Mouse (Mus musculus) T-helper 17 cell (primary cell): ENCODE results near the gene Btbd16.

Source experiments
- in situ Hi-C, 2 experiments: fragments of 300-600 bp; cut with MboI, MseI; formaldehyde crosslinking; loops; 1 replicate in 1 of 2; 2 replicates in 1 of 2; pipeline ENCODE4 v1.15.1; 2025; ENCODE audit warnings: high pct_unique_total_duplicates in 2 of 2

The Btbd16 gene

DNA sequence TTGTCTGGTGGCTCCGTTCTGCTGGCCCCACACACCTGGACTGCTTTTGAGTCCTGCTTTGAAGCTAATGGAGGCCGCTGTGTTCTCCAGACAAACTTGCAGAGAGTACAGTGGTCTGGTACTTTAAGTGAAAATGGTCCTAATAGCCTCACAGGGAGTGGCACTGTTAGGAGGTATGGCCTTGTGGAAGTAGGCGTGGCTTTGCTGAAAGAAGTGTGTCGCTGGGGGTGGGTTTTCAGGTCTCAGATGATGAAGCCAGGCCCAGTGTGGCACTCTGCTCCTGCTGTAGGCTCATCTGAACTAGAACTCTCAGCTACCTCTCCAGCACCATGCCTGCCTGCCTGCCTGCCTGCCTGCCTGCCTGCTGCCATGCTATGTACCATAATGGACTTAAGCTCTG, 5.7 kb upstream of the Btbd16 start:
- in situ Hi-C loops, result no loop called here

DNA sequence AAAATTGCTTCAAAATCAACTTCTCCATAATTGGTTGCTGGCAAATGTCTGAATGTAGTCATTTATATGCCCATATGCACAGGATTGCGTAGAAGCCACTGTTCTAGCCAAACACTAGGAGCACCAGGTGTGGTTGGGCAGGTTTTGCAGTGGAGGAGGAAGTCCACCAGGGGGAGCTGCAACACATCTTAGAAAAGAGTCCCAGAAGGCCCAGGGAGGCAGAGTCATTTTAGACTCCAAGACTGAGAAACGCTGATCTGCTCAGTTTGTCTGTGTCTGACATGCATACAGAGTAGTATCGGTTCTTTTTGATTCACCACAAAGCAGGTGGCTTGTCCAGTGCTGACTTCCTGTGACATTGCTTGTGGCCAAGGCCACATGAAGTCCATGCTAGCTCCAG, 3.2 kb upstream of the Btbd16 start:
- in situ Hi-C loops, result loop anchor here (5.0 kb wide), 3 partner anchors 87 to 147 kb away; no protein-coding TSS in a partner anchor

DNA sequence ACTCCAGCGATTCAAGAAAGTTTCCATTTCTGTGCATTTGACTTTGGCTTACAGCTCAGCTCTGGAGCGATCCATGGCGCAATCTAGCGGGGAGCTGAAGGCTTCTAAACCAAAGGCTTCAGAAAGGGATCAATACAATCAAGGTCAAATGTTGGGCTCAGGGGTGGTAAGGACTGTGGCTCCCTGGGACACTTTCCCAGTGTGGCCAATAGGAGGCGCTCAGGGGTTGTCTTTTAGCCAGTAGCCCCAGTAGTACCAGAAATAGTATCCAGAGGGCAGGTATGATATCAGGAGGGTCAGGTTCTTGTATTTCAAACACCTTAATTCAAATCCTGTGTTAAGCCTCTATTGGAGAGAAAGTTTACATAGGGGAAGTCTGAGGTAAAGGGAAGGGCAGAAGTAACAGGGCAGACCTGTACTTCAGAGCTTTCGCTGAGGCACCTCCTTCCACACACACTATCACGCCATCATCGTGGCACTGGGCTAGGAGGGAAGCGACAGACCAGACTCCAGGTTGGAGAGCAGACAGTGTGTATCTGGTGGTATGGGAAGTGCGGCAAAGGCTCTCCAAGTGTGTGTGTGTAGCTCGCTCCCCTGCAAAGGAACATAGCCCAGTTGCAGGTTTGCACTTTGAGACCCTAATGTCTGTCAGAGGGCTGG, 568 bp upstream of the Btbd16 start:
- in situ Hi-C loops, result loop anchor here (5.0 kb wide), 3 partner anchors 84 to 144 kb away; no protein-coding TSS in a partner anchor

DNA sequence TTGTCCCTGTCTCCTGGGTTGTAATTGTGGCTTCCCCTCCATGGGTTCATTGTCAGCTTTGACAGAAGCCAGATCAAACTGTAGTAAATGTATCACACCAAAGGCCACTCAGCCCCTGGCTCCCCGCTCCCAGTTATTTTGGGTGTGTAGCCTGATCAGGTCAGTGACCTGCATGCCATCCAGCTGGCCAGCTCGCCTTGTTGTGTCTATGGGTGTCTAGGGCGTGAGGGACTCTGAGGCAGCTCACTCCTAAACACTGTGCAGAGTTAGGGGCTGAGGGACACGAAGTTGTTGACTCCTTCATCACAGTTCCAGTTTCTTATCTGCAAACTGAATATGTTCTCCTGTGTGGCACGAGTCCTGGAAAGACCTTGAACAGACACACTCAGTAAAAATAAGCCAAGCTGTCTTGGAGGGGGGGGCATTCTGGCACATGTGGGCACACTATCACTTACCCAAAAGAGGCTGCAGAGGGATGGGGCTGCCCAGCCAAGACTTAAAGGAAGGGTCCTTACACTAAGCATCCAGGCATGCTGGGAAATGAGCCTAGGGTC, 7.1 kb downstream of the Btbd16 start:
- in situ Hi-C loops, result loop anchor here in 1 of 2 experiments (5.0 kb wide), 1 partner anchor 261 kb away; no protein-coding TSS in a partner anchor

DNA sequence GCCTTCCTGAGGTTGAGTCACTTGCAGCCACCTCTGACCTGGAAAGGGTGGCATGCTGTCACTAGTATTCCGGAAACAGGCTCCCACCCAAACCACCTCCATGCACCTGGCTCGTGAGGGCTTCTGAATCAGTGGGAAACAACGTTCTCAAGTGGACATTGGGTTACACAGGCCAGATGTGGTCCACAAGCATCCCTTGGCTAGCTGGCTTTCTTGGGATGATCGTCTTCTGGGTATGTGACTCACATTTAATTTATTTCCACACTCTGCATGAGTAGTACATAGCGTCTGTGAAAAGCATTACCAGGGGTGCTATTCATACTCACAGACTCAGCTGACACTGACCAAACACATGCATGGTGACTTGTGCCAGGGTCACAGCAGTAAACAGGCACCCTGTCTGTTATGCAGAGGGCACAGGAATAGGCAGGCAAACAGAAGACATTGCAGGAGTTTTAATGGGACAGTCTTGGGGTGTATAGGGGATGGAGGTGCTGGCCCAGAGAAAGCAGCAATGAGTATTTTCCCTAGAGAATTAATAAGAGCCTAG, 8.7 kb downstream of the Btbd16 start:
- in situ Hi-C loops, result loop anchor here in 1 of 2 experiments (5.0 kb wide), 1 partner anchor 260 kb away; no protein-coding TSS in a partner anchor

DNA sequence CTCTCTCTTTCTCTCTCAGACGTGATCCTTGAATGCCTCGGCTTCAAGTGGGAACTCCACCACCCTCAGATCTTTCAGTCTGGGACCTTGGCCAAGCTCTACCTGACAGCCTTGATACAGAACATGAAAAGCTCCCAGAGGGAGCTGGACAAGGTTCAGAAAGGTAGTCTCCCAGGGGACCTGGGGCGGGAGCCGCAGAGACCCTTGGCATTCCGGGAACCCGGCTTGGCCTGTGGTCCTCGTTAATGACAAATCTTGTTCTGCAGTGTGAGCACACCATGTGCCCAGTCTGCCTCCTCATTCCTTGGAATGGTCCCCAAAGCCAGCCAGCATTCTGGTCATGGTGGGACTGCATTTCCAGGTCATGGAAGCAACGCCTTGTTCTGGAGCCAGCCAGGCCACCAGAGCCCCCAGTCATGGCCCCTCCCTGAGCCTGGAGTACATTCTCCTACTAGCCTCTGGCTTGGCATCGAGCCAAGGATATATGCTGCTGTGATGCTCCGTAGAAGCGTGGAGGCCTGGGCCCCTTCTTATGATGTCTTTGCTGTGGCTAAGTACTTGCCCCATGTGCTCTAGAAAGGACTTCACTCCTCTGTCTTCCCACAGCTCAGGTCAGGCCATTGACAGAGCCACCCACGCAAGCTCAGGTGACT, 12.2 kb downstream of the Btbd16 start:
- in situ Hi-C loops, result loop anchor here in 1 of 2 experiments (5.0 kb wide), 1 partner anchor 276 kb away; no protein-coding TSS in a partner anchor

DNA sequence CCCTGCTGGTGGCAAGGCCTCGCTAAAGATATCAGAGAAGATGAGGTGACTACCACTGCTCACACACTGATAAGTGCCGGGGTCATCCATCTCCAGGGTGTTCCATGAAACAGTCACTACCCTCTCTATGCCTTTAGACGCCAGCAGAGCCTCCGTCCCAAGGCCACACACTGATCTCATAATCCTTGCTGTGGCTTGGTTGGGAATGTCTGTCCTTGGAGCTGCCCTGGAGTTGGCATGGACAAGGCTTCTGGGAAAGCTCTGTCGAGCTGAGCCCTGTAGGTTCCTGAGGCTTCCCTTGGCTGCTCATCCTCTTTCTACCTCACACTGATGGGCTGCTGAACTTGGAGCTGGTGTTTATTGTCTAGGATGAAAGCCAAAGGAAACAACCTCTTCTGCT, 12.8 kb downstream of the Btbd16 start:
- in situ Hi-C loops, result loop anchor here in 1 of 2 experiments (5.0 kb wide), 1 partner anchor 276 kb away; no protein-coding TSS in a partner anchor

DNA sequence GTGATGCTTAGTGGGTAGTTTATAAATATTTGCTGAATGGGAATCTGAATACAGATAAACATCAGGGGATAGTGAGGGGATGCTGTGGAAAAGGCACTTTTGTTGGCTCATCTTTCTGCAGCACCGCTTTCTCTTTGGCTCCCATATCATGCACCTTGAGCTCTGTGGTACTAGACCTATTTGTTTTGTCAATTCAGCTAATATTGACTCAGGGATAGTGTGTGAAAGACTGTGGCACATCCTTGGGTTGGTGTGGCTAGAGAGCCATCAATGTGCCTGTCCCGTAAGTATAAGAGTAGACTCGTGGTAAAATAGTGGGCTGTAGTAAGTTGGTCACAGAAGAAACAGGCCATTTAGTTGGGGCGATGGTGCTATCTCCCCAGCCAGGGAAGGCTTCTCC, 13.7 kb downstream of the Btbd16 start:
- in situ Hi-C loops, result loop anchor here in 1 of 2 experiments (5.0 kb wide), 1 partner anchor 275 kb away; no protein-coding TSS in a partner anchor

DNA sequence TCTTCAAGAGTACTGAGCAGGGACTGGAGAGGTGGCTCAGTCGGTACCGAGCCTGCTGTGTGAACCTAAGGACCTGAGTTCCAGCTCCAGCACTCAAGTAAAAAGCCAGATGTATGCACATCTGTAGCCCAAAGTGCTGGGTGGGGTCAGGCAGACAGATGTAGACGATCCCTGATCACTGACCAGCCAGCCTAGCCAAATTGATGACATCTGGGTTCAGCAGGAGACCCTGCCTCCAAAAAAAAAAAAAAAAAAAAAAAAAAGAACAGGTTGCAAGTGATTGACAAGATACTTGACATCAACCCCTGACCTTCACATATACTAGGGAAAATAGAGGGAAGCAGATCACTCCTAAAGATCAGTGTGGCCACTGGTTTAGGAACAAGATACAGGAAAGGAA, 15.1 kb downstream of the Btbd16 start:
- in situ Hi-C loops, result loop anchor here in 1 of 2 experiments (5.0 kb wide), 1 partner anchor 273 kb away; no protein-coding TSS in a partner anchor

DNA sequence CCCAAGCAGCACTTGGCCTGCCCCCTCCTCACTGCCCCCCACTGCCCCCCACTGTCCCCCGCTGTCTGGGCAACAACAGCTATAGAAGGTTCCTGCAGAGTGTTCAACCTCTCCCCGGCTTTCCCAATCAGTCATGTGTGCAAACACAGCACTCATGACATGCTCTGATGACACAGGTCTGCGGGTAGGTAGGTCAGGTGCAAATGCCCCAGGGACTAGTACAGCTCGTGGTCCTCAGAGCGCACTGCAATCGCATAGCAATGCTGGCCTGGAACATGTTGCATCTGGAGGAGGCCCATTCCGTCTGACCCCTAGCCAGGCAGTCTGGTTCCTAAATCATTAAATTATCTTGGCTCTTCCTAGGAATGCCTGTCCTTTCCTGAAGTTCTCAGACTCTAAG, 15.6 kb downstream of the Btbd16 start:
- in situ Hi-C loops, result loop anchor here in 1 of 2 experiments (5.0 kb wide), 1 partner anchor 273 kb away; no protein-coding TSS in a partner anchor

DNA sequence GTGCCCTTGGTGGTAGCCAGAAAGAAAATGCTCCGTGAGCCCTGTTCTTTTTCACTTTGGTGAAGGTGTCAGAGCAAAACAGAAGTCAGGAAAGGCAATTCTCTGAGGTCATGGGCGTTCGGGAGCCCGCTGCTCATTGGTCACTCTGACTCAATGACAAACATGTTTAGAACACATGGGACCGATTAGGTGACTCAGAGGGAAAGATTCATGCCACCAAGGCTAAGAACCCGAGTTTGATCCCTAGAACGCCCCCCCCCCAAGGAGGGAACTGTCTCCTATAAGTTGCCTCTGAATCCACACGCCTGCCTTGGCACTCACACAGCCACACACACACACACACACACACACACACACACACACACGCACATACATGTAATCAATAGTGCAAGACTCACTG, 19.8 kb downstream of the Btbd16 start:
- in situ Hi-C loops, result loop anchor here (10.0 kb wide), 2 partner anchors 1019 to 1559 kb away; no protein-coding TSS in a partner anchor

DNA sequence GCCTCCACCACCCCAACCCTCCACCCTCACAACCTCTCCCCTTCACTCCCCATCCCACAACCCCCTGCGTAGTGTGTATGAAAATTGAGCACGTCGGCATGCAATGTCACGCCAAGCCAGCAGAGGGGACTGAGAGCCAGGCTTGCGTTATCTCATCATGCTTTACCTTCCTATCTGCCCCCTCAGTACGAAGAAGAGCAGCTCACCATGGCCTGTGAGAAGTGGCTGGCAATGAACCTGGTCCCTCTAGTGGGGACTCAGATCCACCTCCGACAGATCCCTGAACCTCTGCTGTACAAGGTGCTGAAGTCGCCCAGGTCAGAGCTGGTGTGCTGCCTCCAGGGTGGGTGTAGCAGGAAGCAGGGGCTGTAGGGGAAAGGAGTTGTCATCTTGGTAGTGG, 22.9 kb downstream of the Btbd16 start:
- in situ Hi-C loops, result loop anchor here (10.0 kb wide), 2 partner anchors 1022 to 1562 kb away; no protein-coding TSS in a partner anchor

DNA sequence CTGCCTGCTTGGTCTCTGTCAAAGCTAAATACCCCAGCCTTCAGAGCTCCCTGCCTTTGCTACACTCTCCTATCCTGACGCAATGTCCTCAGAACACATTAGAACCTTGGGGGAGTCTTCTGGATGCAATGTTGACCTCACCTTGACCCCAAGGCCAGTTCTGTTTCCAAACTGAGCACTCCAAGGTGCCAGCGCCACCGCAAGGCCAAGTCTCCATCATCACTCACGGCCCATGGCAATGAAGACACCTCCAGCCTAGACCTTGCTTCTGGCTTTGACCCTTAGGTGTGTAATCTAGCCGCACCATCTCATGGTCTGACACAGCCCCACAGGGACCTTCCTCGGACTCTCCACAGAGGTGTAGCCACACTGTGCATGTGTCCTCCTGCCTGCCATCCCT, 23.7 kb downstream of the Btbd16 start:
- in situ Hi-C loops, result loop anchor here (10.0 kb wide), 2 partner anchors 1023 to 1563 kb away; no protein-coding TSS in a partner anchor

DNA sequence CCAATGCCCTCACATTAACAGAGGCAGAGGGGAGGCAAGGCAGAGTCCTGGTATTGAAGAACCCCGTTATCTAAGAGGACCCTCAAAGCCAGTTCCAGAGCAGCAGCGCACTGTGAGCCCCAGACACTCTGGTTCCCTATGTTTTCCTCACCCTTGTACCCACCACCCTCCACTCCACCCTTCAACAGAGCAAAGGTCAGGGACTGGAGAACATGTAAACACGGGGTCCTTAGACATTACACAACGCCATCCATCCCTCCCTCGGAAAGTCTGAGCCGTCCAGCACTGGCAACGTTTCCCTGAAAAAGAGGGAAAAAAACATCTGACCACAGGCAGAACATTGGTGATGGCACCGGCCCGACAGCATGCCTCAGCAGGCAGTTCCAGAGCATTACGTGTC, 25.5 kb downstream of the Btbd16 start:
- in situ Hi-C loops, result loop anchor here (10.0 kb wide), 2 partner anchors 1025 to 1565 kb away; no protein-coding TSS in a partner anchor

DNA sequence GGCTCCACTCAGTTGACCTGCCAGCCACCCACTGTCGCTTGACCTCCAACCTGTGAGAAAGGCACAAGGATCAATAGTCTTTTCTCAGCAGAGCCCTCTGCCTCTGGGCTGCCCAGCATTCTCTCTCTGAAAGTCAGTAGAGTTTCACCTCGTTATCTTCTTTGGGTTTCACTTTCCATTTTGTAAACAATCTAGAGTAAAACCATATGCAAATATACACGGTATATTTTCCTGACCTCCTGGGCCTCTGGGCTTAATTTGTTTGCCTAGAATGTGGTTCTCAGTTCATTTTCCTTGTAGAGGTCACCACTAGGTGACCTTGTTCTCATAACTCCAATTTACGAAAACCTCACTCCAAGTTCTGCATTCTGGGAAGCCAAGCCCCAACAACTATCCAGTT, 26.8 kb downstream of the Btbd16 start:
- in situ Hi-C loops, result no loop called here

DNA sequence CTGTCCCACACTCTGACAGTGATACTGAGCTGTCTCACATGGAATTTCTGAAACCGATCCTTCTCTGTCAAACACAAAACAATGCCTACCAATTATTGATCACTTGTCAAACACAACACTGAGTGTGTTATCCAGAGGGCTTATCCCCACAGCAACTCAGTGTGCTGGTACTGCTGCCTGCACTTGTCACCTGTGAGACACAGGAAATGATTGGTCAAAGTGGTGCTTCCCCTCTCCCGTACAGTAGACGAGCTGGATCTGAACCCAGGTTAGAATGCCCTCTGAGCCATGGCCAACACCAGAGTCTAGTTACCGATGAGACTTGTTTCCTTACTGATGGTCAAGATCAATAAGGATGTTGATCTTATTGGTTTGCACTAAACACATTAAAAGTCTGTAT, 27.9 kb downstream of the Btbd16 start:
- in situ Hi-C loops, result no loop called here

DNA sequence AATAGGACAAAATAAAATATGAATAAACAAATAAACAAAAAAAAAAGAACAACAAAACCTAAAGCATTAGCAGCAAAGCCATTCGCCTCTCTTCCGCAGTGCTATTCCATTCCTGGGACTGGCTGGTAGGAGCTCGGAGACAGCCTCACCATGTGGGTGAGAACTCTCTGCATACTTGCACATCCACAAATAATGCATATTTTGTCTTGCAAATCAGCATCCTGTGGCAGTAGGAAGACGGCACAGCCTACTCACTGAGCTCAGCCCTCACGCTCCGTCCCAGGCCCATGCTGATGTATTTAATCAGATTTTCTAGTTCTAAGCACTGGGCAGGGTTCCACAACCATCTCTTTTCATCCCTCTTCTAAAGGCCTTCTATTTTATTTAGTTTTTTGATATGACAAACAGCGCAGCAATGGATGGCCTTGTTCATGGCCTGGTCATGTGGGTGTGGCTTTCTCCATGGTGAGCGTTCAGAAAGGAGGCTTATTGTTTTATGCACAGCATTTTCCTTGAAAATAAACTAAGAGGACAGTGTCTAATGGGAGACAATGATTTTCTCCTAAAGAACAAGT, 29.5 kb downstream of the Btbd16 start:
- in situ Hi-C loops, result no loop called here

DNA sequence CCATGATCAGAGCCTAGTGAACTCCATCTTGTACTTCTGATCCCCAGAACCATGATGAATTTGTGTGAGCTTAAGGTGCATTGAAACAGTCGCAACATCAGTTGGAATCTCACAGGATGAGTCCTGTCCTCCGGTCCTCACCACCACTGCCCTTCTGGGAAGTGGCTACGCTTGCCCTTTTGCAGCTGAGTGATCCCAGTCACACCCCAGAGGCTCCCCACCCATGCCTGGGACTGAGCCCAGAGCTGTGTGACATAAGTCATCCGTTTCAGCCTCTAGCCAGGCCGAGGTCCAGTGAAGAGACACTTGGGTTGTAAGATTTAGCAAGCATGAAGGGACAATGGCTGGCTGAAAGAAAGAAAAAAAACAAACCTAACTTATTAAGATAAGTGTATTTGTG, 31.1 kb downstream of the Btbd16 start:
- in situ Hi-C loops, result no loop called here

DNA sequence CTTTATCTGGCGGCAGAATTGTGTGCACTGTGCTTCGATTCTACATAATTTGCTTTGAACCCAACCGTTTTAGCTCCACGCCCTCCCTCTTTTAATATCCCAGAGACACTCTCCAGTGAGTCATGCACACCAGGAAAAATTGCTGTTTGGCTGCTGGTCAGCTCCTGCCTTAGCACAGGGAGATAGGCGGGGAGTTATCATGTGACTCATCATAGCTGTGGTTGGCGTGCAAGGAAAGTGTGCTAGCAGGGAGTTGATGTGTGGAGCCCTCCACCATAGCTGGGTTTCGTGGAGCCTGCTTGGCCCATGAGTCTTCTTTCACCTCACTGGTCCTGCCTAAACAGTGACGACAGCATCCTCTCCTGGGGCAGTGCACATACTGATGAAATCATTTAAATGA, 33.9 kb downstream of the Btbd16 start:
- in situ Hi-C loops, result no loop called here

DNA sequence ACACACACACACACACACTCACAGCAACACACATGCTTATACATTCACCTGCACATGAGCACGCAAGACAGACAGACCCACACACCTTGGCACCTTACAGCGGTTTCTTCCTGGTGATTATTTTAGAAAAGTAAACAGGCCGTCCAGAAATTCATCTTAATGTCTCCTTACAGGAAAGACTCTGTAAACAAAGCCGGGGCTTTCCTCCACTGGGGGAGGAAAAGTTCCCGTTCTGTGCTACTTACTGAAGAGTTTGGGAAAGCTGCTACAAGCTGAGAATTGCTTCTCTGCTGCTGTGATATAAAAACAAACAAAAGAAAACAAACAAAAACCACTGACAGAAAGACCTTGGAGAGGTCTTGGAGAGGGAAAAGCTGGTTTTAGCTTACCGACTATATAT, 34.8 kb downstream of the Btbd16 start:
- in situ Hi-C loops, result no loop called here

DNA sequence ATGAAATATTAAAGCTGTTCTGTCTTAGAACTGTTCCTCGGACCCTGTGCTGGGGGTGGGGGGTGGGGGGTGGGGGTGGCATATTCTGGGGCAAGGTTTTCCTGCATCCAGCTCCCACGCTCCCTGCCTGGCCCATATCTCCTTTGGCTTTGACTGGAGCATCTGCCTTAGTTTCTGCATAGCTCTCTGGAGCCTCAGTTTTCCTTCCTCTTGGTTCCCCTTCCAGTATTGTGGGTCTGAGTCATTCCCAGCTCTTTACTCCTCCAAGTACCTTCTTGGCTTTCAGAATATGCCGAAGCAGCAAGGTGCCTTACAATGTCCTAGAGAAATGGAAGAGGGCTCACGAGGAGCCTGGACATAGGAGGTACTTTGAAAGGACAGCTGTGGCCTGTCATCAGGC, 36.4 kb downstream of the Btbd16 start:
- in situ Hi-C loops, result no loop called here
